Mouse (Mus musculus) adrenal gland, postnatal 36 days (tissue): Measurements from ENCODE around the gene Gm20388. TPM values are rescaled to one million over a fixed set of nuclear protein-coding genes. Genes with fewer than 3 reads are reported as not detected.

Experiments
- DNase-seq, 2 experiments: peaks; one replicate each; pipeline ENCODE4 v3.0.0; 2021; ENCODE audit warnings: mixed read lengths in 1 of 2
- total RNA-seq, 2 experiments: library from RNA; stranded (reverse); gene quantifications; 2 replicates each; pipeline ENCODE4 v1.2.3; 2021

Gene Gm20388
- total RNA-seq, 2 experiments from 2014 or later, result 2.4 to 7.4 TPM

- peak; percentile 62 to 70 for DNase-seq
Observed at GRCm38 (mm10) chr8:123682073-123682761, 3771.6 kb downstream of the Gm20388 start.

- DNase-seq, result no peak
Observed at GRCm38 (mm10) chr8:123683321-123683720, 3772.7 kb downstream of the Gm20388 start.

DNA sequence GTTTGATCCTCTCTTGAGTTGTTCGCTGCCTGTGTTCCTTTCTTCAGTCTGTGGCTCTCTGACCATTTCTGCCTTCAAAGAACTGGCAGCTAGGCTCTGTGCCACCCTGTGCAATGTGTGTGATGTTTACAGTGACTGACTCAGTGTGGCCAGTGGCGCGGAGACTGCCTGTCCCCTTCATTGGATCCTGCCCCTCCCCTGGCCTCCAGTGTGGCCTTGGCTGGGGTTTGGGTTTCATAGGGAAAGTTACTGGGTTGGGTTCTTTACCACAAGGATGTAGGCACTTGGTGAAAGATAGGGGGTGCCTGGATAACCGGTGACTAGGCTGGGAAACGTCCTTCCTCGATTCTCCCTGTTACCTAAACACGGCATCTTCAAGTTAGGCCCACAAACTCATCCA is 3774.2 kb downstream of the Gm20388 start:
- peak; percentile 77 to 87 for DNase-seq

DNA sequence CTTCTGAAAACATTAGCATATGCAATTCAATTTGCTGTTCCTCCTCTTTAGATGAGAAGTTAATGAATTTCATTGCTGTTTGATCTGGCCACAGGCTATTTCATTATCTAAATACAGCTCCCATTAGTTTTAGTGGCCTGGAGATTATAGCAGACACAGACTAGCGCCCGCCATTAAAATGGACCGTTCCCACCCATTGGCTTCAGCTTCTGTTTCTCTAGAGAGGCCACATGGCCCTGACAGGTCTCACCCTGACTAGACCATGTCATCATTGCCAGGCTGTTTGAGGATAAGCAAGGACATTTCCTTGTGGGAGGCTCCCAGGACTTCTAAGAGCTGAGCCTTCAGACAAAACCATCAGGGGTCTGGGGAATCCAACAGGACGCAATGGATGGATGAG is 3774.8 kb downstream of the Gm20388 start:
- DNase-seq, result peak in 1 of 2 experiments; percentile 14

DNA sequence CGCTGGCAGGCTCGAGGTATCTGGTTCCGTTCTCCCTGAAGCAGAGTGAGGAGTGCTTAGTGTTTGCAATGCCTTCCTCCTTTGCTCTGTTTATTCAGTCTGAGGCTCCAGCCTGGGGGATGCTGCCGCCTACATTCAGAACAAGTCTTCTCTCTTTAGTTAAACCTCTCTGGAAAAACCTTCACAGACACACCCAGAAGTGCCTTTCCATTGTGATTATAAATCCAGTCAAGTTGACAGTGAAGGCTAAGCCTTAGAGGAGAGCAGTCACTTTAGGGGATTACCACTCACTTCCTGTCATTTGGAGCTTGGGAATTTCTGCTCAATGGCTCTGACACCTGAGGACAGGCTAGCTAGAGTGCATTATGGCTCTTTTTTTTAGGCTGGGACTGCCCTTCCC is 3777.2 kb downstream of the Gm20388 start:
- DNase-seq, result no peak

DNA sequence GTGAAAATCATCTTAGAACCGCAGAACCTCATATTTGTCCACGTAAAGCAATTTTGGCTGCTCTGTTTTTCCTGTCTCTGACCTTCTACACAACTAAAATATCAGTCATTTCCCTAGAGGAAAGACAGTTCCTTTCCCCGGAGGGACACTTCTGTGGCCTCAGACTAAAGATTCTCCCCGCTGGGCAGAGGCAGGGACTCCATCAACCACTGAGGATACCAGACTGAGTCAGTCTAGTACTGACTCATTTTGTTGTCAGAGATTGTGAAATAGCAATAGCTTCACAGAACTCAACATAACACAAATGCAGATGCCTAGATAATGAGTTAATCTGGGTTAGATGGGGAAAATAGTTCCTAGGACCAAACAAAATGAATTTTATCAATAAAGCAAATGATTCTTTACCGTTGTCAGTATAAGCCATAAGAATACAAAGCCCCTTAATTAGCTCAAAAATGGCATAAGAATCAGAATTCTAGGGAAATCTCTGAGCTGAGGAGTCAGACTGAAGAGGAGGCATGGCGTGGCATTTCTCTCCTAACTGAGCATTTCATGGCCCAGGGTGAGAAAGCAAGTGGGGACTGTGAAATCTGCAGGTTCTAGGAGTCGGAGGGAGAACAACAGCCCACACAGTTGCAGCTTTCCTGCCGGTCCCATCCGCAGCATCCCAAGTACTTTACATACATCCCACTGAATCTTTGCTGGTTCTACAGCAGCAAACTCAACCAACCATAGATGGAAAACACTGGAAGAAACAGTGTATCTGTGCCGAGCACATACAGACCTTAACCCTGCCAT is 3781.7 kb downstream of the Gm20388 start:
- peak in 1 of 2 experiments; percentile 18 for DNase-seq

- no peak for DNase-seq
Observed at GRCm38 (mm10) chr8:123696167-123696566, 3785.5 kb downstream of the Gm20388 start.

GRCm38 (mm10) chr8:123697329-123697728 is 3786.7 kb downstream of the Gm20388 start:
- DNase-seq, result no peak

GRCm38 (mm10) chr8:123700399-123701070 is 3789.9 kb downstream of the Gm20388 start:
- DNase-seq, result no peak

DNA sequence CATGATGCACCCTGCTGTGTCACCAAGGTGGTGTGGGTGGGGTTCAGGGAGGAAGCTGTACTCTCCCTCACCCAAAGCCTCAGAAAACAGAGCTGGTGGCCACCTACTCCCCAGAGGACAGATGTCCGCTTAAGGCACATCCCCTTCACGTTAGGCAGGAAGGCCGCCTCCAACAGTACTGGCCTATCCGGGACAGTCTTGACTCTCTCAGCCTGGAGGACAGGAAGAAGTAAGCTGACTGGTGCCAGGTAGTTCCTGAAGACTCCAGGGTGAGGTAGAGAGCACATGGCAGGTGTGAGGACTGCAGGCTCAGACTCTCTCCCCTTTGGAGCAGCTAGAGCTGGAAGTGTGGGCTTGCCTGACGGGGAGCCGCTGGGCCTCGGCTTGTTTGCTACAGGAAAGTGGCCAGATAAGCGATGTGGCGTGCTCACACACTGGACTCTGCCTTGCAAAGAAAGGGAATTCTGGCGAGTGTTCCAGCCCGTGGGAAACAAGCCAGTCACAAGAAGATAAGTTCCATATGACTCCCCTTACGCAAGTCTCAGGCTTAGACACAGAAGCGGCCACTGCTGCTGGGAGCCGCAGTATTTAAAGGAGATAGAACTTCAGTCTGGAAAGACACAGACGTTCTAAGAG is 3791.4 kb downstream of the Gm20388 start:
- no peak for DNase-seq

GRCm38 (mm10) chr8:123705376-123705775 is 3794.7 kb downstream of the Gm20388 start:
- DNase-seq, result peak; percentile 39 to 42

DNA sequence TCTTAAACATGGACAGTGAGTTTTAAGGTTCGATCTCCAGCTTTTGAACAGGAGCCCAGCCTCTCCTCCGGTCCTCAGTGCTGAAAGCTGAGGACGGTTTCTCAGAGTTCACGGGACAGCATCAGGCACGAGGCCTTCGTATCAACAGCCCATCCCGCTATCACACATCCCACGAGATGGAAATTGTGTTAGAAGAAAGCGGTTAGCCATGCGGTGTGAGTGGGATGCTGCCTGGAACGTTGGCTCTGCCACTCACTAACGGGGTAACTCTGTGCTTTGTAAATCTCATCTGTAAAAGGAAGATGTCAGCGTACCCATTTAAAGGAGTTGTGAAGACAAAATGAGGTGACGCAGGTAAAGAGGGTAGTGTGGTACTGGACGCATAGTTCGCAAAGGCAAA is 3796.5 kb downstream of the Gm20388 start:
- no peak for DNase-seq

DNA sequence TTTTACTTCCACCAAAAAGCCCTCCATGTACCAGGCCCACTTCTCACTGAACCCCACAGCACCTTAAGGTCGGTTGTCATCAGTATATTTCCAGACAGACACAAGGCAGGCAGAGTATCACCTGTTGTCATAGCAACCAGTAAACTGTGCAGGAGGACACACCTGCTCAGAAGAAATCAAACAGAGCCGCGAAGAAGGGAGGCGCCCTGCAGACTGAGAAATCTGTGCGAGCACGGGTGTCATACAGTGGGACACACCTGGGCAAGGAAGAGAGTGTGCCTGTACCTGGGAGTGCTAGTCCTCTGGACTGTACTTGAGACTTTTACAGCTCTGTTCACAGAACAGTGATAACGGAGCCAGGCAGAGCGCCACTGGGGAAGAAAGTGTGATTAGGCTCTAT is 3798.1 kb downstream of the Gm20388 start:
- DNase-seq, result no peak

GRCm38 (mm10) chr8:123710335-123710734 is 3799.7 kb downstream of the Gm20388 start:
- no peak for DNase-seq

GRCm38 (mm10) chr8:123714451-123714850 is 3803.8 kb downstream of the Gm20388 start:
- no peak for DNase-seq

GRCm38 (mm10) chr8:123715916-123716592 is 3805.4 kb downstream of the Gm20388 start:
- DNase-seq, result peak; percentile 65 to 80

DNA sequence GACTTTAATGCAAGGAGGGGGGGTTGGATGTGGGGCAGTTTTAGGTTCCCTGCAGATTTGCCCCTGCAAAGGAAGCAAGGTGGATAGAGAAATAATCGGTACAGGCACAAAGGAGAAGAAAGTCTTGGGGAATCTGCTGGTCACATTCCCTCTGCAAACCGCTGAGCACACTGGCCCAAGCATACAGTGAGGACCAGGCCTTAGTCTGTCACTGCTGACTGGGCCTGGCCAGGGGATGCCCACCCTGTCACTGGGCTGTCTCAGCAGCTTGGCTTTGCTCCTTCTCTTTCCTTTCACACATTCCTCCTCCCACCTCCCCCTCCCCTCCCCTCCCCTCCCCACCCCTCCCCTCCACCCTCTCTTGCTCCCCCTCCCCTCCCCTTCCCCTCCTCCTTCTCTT is 3806.5 kb downstream of the Gm20388 start:
- DNase-seq, result peak in 1 of 2 experiments; percentile 36

GRCm38 (mm10) chr8:123717516-123718490 is 3807.2 kb downstream of the Gm20388 start:
- DNase-seq, result peak; percentile 84 to 85

DNA sequence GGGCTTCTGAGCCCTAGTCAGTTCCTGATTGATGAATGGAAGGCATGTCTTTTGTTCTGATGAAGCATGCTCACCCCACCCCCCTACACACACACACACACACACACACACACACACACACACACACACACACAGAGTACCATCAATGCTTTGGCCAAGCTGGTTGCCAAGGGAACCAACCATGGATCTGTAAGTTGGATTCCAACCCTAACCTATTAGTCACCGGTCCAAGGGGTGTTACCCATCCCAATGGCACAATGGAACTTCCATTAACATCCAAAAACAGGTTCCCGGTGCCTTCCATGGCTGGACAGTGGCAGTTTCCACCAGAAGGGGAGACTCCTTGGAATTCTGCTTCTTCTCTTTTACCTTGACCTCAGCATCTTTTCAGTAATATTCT is 3808.1 kb downstream of the Gm20388 start:
- DNase-seq, result peak in 1 of 2 experiments; percentile 14

- DNase-seq, result no peak
Observed at GRCm38 (mm10) chr8:123719280-123719679, 3808.6 kb downstream of the Gm20388 start.

- no peak for DNase-seq
Observed at GRCm38 (mm10) chr8:123719811-123720210, 3809.2 kb downstream of the Gm20388 start.
